Mouse (Mus musculus): Measurements from ENCODE around the gene Cgref1.

DNA sequence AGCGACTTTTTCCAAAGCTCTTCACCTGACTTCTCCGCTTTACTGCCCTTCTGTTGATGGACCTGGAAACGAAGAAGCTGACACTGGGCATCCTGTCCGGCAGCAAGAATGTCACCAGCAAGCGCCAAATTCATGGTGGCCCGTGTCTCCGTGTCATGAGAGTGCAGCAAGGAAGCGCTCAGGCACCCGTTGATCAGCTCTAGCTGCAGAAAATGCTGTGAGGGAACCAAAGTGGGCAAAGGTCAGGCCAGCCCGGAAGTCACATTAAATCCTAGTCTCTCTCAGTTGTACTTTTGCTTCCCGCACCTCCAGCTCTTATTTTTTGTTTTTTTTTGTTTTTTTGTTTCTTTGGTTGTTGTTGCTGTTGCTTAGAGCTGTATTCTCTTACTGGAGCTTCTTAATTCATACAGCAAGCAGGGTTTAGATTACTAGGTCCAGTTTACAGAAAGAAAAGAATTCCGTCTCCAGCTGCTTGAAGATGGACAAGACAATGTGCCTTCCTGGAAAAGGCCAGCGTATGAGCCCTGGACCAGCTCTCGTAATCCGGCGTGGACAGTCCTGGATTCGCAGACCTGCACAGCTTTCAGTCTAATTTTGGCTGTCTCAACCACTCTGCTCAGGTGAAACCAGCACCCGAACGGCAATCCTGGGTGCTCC lies 13.9 kb upstream of the Cgref1 start:
- TF ChIP-seq POLR2A (IDR thresholded peaks at IDR 0.05; ENCODE audit: borderline replicate concordance, extremely low read depth, low read depth, low read length) (no peak), CTCF (IDR thresholded peaks at IDR 0.05; ENCODE audit: insufficient read depth, low read length) (no peak)

Data from lung, adult 2 months (tissue).